Mouse (Mus musculus) retina, postnatal 7 days (tissue): ENCODE data around the gene Gm21885.

Experiments
- DNase-seq: peaks from one replicate; pipeline ENCODE4 v3.0.0-alpha.2; 2012; ENCODE audit warnings: low read depth, low spot score

Gene Gm21885

DNA sequence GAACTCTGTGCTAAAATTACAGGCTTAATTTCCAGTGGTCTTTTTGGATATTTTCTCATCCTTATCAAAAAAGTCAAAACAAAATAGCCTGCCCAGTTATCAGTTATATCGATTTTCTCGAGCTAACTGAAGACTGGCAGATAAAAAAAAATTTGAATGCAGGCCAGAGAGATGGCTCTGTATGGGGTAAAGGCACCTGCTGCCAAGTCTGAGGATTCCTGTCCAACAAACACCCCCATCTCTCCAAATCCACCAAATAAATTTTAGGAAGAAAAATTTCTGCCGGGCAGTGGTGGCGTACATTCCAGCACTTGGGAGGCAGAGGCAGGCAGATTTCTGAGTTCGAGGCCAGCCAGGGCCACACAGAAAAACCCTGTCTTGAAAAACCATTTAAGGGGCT, 36.4 kb downstream of the Gm21885 start:
- DNase-seq, result no peak

DNA sequence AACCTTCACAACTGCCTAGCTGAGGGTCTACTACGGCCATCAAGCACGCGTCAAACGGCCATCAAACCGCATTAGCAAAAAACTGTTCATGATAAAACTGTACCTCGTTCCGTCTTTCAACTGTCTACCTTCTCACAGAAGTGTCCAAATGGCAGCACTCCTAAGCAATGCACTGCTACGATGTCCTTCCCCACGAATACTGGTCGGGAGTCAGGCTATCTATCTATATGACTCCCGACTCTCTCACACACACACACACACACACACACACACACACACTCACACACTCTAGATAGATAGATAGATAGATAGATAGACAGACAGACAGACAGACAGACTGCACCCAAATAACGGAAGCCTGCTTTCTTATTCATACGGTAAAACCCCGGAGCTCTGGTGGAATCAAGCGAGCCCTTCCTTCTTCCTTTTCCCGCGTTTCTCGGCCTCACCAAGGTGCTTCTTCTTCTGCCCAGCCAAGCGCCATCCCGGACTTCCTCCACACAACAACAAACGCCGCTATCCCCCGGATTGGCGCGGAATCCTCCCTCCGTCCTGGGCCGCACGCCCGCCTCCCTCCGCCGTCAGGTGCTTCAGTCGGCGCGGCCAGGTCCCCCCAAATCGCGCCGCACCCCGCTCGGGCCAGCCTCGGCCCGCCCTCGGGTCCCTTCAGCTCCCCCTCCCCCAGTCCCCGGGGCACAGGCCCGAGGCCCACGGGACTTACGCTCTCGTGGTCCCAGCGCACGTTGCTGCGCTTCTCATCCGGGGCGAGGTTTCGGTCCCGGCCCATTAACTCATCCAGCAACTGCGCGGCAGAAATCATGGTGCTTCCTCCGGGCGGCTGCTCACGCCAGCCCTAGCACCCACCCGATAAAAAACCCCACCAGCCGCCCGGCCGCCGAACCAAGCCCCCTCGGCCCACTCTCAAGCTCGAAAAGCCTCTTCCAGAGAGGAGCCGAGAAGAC, 39.6 kb downstream of the Gm21885 start:
- no peak for DNase-seq

DNA sequence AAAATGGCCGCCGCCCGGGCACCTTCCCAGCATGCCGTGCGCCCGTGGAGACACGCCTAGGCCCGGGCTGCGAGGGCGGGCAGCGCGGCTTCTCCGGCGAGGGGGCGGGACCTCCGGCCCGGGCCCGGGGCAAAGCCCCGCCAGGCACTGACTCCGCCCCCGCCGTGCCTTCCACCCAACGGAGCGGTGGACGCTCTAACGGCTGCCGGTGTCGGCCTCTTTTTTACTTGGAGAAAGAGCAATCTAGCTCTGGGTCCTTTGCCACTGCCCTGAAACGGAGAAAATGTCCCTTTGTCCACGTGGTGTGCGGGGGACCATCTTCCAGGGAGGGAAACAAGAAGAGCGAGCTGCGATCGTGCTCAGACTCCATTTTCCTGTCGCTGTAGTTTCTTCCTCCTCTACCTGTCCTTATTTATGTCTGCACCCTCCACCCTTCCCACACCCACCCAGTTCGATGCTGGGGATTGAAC, 40.3 kb downstream of the Gm21885 start, which contains the start of gene Luc7l3:
Gene Luc7l3, minus strand, starts transcription at position 58 of the 470 bp plus-strand sequence.
- DNase-seq, result peak; percentile 88

GRCm38 (mm10) chr11:94322636-94323035, 41.0 kb downstream of the Gm21885 start:
- no peak for DNase-seq

- DNase-seq, result no peak
Measured at GRCm38 (mm10) chr11:94323271-94323925, 41.7 kb downstream of the Gm21885 start.

- DNase-seq, result no peak
Measured at GRCm38 (mm10) chr11:94324618-94325017, 42.9 kb downstream of the Gm21885 start.

DNA sequence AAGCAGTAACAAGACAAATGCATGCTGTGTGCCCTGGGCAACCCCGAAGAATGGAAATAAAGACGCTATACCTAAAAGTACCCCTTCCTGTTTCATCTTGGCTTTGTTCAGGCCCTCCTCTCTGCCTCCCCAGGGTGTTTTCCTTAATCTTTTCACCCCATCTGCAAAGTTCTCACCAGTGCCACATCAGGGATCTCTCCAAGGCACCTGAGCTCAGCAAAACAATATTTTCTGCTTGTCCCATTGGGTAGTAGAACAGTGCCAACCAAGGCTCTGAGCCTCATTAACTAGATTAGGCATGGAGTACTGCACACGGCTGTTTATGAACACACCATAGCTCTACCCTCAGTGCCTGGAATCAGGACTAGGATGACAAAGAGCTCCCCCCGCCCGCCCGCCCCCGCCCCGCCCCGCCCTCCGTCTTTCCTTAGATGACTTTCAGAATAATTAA, 45.3 kb downstream of the Gm21885 start:
- DNase-seq, result peak; percentile 42

DNA sequence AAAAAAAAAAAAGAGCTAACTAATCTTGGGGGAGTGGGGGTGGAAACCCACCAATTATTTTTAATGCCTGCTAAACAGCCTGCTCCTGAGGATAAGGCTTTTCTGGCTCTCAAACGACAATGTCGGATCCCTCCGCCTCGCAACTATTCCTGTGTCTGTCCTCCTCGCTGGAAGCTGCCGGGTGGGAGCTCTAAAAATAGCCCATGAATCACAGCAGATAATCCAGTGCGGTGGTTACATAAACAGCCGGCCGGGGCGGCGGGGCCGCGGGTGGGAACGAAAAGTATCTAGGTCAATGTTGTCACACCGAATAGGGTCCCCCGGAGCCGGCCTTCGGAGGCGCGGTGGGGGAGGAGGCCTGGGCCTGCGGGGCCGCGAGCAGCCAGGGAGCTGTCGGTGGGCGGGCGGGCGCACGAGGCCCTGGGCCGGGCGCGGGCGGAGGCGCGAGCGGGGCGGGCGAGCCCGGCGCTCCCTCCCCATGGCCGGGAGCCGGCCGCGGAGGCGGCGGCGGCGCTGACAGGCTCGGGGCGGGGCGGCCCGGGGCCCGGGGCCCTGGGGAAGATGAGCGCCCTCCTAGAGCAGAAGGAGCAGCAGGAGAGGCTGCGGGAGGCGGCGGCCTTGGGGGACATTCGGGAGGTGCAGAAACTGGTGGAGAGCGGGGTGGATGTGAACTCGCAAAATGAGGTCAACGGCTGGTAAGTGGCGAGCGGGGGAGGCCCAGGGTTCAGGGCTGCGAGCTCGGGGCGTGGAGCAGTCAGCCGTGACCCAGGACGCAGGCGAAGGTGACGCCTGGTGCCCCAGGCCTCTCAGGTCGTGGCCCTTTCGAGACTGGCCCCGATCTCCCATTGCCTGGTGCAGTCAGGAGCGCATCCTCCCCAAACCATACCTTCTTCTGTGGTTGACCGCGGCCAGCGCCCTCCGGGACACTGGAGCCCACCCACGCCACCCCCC, 46.3 kb downstream of the Gm21885 start, which contains the start of gene Ankrd40:
Gene Ankrd40, plus strand, starts transcription at position 309 of the 951 bp plus-strand sequence.
- peak; percentile 94 for DNase-seq

- no peak for DNase-seq
Measured at GRCm38 (mm10) chr11:94328644-94329025, 47.0 kb downstream of the Gm21885 start.

- DNase-seq, result peak; percentile 46
Measured at GRCm38 (mm10) chr11:94329270-94329891, 47.7 kb downstream of the Gm21885 start.

GRCm38 (mm10) chr11:94330211-94330610, 48.5 kb downstream of the Gm21885 start:
- DNase-seq, result no peak

DNA sequence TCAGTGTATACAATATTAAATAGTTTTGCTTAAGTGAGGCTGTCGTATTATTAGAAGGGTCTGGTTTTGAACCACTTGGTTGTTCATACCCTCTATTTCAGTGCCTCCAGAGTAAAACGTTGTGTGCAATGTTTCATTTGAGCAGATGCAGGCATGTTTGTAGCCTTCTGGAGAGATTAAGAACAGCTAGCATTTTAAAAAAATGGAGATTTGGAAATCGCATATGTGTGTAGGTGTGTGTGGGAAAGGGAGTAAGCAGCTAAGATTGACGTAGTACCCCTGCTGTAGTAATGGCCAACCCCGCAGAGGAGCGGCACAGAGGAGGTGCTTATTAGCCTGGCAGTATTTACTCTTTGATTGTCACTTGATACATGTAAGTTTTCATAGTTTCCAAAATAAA, 51.1 kb downstream of the Gm21885 start:
- no peak for DNase-seq

GRCm38 (mm10) chr11:94334386-94334968, 52.8 kb downstream of the Gm21885 start:
- DNase-seq, result no peak
